Mouse (Mus musculus): ENCODE measurements around the gene Zfp787. TPM values are rescaled to one million over a fixed set of nuclear protein-coding genes. Genes with fewer than 3 reads are reported as not detected.
"Not testable (repeated sequence)": the region's sequence is repeated elsewhere in the genome, so short reads cannot be mapped to it uniquely, and the experiment has no call there.

Zfp787 gene
- polyA plus RNA-seq, 1 experiment from 2014 or later: 27.7 TPM

GRCm38 (mm10) chr7:6120104-6120503 lies 35.7 kb downstream of the Zfp787 start:
- ATAC-seq (ENCODE audit: insufficient number of reproducible peaks, low FRiP score); H3K36me3 ChIP-seq; H3K4me3 ChIP-seq; H3K9ac ChIP-seq; H3K4me1 ChIP-seq (replicated peaks); H3K27me3 ChIP-seq (replicated peaks); H3K27ac ChIP-seq (ENCODE audit: poor library complexity, severe bottlenecking); H3K4me2 ChIP-seq; H3K9me3 ChIP-seq (replicated peaks): not testable (repeated sequence)
- WGBS: 79% methylated on average over 2 of the region's 2 CpGs

- H3K4me3 ChIP-seq: no peak overlapping the region
- no peak overlapping the region for H3K9ac ChIP-seq
- 0 out of 2 replicates have a peak, but pooled peaks cover 2% of the 10 kb centered on the region for H3K9me3 ChIP-seq (replicated peaks)
- no peaks in the 10 kb centered on the region for H3K27me3 ChIP-seq (replicated peaks)
- 72% methylated on average over 3 of the region's 3 CpGs for WGBS
- no peak overlapping the region for H3K27ac ChIP-seq (ENCODE audit: poor library complexity, severe bottlenecking)
- no peak overlapping the region for H3K4me2 ChIP-seq
- ATAC-seq (ENCODE audit: insufficient number of reproducible peaks, low FRiP score): no peak
- no peaks in the 10 kb centered on the region for H3K36me3 ChIP-seq
- H3K4me1 ChIP-seq (replicated peaks): no peaks in the 10 kb centered on the region
These were observed 36.3 kb downstream of the Zfp787 start for GRCm38 (mm10) chr7:6119501-6119900.

Other genes with a start within 250 kb of the Zfp787 start
- not detected in 2 replicates for gene Vmn1r65, start 145.0 kb downstream of the Zfp787 start, polyA plus RNA-seq (2016; fragmentation: Nextera tagmentation; extraction: Ambion mirVana)
- not detected in 2 replicates for gene Nlrp4c, start 110.8 kb downstream of the Zfp787 start, polyA plus RNA-seq (2016; fragmentation: Nextera tagmentation; extraction: Ambion mirVana)
- 30.2 and 31.3 TPM in 2 replicates for gene Zfp444, start 16.2 kb upstream of the Zfp787 start, polyA plus RNA-seq (2016; fragmentation: Nextera tagmentation; extraction: Ambion mirVana)
- not detected in 2 replicates for gene Galp, start 41.1 kb upstream of the Zfp787 start, polyA plus RNA-seq (2016; fragmentation: Nextera tagmentation; extraction: Ambion mirVana)
- not detected in 2 replicates for gene Zscan5b, start 66.3 kb upstream of the Zfp787 start, polyA plus RNA-seq (2016; fragmentation: Nextera tagmentation; extraction: Ambion mirVana)
- gene Epp13, start 96.7 kb upstream of the Zfp787 start, polyA plus RNA-seq (2016; fragmentation: Nextera tagmentation; extraction: Ambion mirVana): not detected in 2 replicates
- gene Zfp667, start 130.6 kb upstream of the Zfp787 start, polyA plus RNA-seq (2016; fragmentation: Nextera tagmentation; extraction: Ambion mirVana): 3.7 and 4.2 TPM in 2 replicates
- gene Zfp583, start 175.3 kb upstream of the Zfp787 start, polyA plus RNA-seq (2016; fragmentation: Nextera tagmentation; extraction: Ambion mirVana): 4.3 and 4.8 TPM in 2 replicates
- 1.1 and 1.6 TPM in 2 replicates for gene Gm3854, start 187.8 kb upstream of the Zfp787 start, polyA plus RNA-seq (2016; fragmentation: Nextera tagmentation; extraction: Ambion mirVana)
- 1.2 and 1.4 TPM in 2 replicates for gene Zfp78, start 207.3 kb upstream of the Zfp787 start, polyA plus RNA-seq (2016; fragmentation: Nextera tagmentation; extraction: Ambion mirVana)
- 7.3 and 10.7 TPM in 2 replicates for gene Zfp28, start 227.3 kb upstream of the Zfp787 start, polyA plus RNA-seq (2016; fragmentation: Nextera tagmentation; extraction: Ambion mirVana)
- 0.15 and 0.39 TPM in 2 replicates for gene Smim17, start 242.7 kb upstream of the Zfp787 start, polyA plus RNA-seq (2016; fragmentation: Nextera tagmentation; extraction: Ambion mirVana)

Measured in heart, embryonic 12.5 days (tissue).